Mouse (Mus musculus) layer of hippocampus, postnatal 10 days (tissue): ENCODE measurements around the gene Fcamr. TPM values are rescaled to one million over a fixed set of nuclear protein-coding genes. Genes with fewer than 3 reads are reported as not detected.
A peak's percentile ranks its signal among the peaks of the same experiment; 100 is the strongest.

Experiments used
- DNase-seq, 2 experiments: peaks; one replicate each; pipeline ENCODE4 v3.0.0; 2021; ENCODE audit warnings: low spot score in 2 of 2
- long read RNA-seq: library from polyadenylated mRNA; stranded (forward); transcript quantifications from one replicate; pipeline ENCODE4 v2.0.0, GENCODE M21; 2023
- total RNA-seq, 2 experiments: library from RNA; stranded (reverse); gene quantifications; 2 replicates each; pipeline ENCODE4 v1.2.3; 2021

The Fcamr gene
- total RNA-seq = not detected
- long read RNA-seq = 0 reads

GRCm38 (mm10) chr1:130800602-130801001, at the start of gene Fcamr:
TSS of gene Fcamr (plus strand) at chr1:130800902.
- no peak for DNase-seq

GRCm38 (mm10) chr1:130759689-130760088, 41.0 kb upstream of the Fcamr start:
- no peak for DNase-seq

- DNase-seq = no peak
These were observed 39.1 kb upstream of the Fcamr start for GRCm38 (mm10) chr1:130761597-130761996.

- no peak for DNase-seq
These were observed 38.5 kb upstream of the Fcamr start for GRCm38 (mm10) chr1:130762045-130762760.

GRCm38 (mm10) chr1:130764027-130764461, 36.7 kb upstream of the Fcamr start:
- no peak for DNase-seq

GRCm38 (mm10) chr1:130767066-130767465, 33.6 kb upstream of the Fcamr start:
- no peak for DNase-seq

GRCm38 (mm10) chr1:130769925-130770324, 30.8 kb upstream of the Fcamr start:
- no peak for DNase-seq

- no peak for DNase-seq
These were observed 30.2 kb upstream of the Fcamr start for GRCm38 (mm10) chr1:130770487-130770886.

- DNase-seq = no peak
These were observed 29.7 kb upstream of the Fcamr start for GRCm38 (mm10) chr1:130770981-130771494.

GRCm38 (mm10) chr1:130775234-130775633, 25.5 kb upstream of the Fcamr start:
- DNase-seq = no peak

GRCm38 (mm10) chr1:130775691-130776331, 24.9 kb upstream of the Fcamr start:
- no peak for DNase-seq

GRCm38 (mm10) chr1:130776645-130777044, 24.1 kb upstream of the Fcamr start:
- no peak for DNase-seq

GRCm38 (mm10) chr1:130779867-130780266, 20.8 kb upstream of the Fcamr start:
- no peak for DNase-seq

GRCm38 (mm10) chr1:130784054-130784453, 16.6 kb upstream of the Fcamr start:
- peak in 1 of 2 experiments; percentile 30 for DNase-seq

GRCm38 (mm10) chr1:130787001-130787400, 13.7 kb upstream of the Fcamr start:
- DNase-seq = no peak

GRCm38 (mm10) chr1:130789512-130790451, 10.9 kb upstream of the Fcamr start:
- no peak for DNase-seq

- DNase-seq = no peak
These were observed 5.4 kb upstream of the Fcamr start for GRCm38 (mm10) chr1:130795331-130795730.

- DNase-seq = peak; percentile 64 to 72
These were observed 3.6 kb upstream of the Fcamr start for GRCm38 (mm10) chr1:130796967-130797684.

- DNase-seq = no peak
These were observed 2.7 kb upstream of the Fcamr start for GRCm38 (mm10) chr1:130798037-130798436.

GRCm38 (mm10) chr1:130798551-130798950, 2.2 kb upstream of the Fcamr start:
- DNase-seq = no peak

- DNase-seq = no peak
These were observed 1.3 kb upstream of the Fcamr start for GRCm38 (mm10) chr1:130799399-130799798.
